Mouse (Mus musculus): Measurements from ENCODE around the gene Cenpb. TPM values are rescaled to one million over a fixed set of nuclear protein-coding genes. Genes with fewer than 3 reads are reported as not detected.
"Not testable (repeated sequence)": the region's sequence is repeated elsewhere in the genome, so short reads cannot be mapped to it uniquely, and the experiment has no call there.

Cenpb gene
- 9.7 and 12.8 TPM in 2 replicates for polyA plus RNA-seq (2016; fragmentation: Nextera tagmentation; extraction: Ambion mirVana)

- peak; percentile 83 for DNase-seq (ENCODE audit: low spot score)
- peaks cover 6% of the 10 kb centered on the region; the same call in 1 of the 2 replicates for H3K27me3 ChIP-seq (ENCODE audit: insufficient read depth, poor library complexity, severe bottlenecking)
- WGBS = 3% methylated on average over 57 of the region's 57 CpGs
- peak within 1 kb of the TSS; percentile 96 for H3K27ac ChIP-seq
- peaks cover 44% of the 10 kb centered on the region for H3K4me1 ChIP-seq (replicated peaks)
- peaks cover 29% of the 10 kb centered on the region for H3K36me3 ChIP-seq
- H3K4me3 ChIP-seq = peak within 1 kb of the TSS; percentile 82
- H3K9me3 ChIP-seq = no peaks in the 10 kb centered on the region
Observed at GRCm38 (mm10) chr2:131179990-131180587, at the start of gene Cenpb. Gene Cenpb (minus strand): TSS chr2:131180067.

DNA sequence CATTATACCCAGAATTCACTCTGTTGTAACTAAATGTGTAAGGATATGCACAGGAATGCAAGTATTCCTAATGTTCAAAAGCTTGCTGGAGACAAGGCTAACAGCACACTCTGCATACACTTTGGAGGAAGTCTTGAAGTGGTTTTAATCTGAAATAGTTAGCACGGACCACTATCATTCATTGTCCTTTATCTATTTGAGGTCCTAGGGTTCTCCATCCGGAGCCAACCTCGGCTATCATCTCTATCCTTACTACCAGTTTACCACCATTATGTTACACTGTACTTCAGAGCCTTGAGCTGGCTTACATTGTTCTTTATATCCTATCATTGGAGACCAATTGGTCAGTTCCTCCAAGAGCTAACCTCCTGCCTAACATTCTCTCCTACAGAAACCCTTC lies 47.4 kb upstream of the Cenpb start:
- H3K4me3 ChIP-seq = no peak overlapping the region
- no peaks in the 10 kb centered on the region for H3K27me3 ChIP-seq (ENCODE audit: insufficient read depth, poor library complexity, severe bottlenecking)
- DNase-seq (ENCODE audit: low spot score) = no peak
- H3K36me3 ChIP-seq = no peaks in the 10 kb centered on the region
- no peaks in the 10 kb centered on the region for H3K9me3 ChIP-seq
- no peak overlapping the region for H3K27ac ChIP-seq
- 91% methylated on average over 3 of the region's 3 CpGs for WGBS
- H3K4me1 ChIP-seq (replicated peaks) = 0 out of 2 replicates have a peak, but pooled peaks cover 4% of the 10 kb centered on the region

DNA sequence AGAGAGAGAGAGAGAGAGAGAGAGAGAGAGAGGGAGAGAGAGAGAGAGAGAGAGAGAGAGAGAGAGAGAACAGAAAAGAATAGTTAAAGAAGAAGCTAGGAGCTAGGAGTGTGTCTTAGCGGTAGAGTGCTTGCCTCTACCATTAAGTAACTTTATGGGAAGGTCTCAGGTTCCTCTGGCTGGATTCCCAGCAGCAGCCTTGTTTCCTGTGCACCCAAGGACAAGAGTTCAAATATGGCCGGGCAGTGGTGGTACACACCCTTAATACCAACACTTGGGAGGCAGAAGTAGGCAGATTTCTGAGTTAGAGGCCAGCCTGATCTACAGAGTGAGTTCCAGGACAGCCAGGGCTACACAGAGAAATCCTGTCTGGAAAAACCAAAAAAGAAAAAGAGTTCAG lies 46.8 kb upstream of the Cenpb start:
- 89% methylated on average over 2 of the region's 2 CpGs for WGBS

DNA sequence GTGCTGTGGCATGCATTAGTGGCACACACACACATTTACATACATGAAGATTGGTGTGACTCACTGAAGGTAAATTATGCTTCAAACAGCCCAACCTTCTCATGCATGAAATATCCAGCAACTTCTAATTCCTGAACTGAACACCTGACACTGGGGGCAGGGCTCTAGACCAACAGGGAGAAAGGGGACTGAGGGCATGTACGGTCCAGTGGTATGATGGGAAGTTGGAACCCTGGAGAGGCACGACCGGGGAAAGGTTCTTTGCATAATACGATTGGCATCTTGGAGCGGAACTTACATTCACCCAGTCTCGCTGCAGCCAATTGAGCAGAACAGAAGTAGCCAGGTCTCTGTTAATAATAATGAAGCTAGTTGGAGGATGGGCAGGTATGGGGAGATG lies 45.3 kb upstream of the Cenpb start:
- peaks cover 4% of the 10 kb centered on the region; the same call in 1 of the 2 replicates for H3K4me1 ChIP-seq (replicated peaks)
- DNase-seq (ENCODE audit: low spot score) = no peak
- H3K27me3 ChIP-seq (ENCODE audit: insufficient read depth, poor library complexity, severe bottlenecking) = no peaks in the 10 kb centered on the region
- no peaks in the 10 kb centered on the region for H3K36me3 ChIP-seq
- H3K4me3 ChIP-seq = no peak overlapping the region
- no peak overlapping the region for H3K27ac ChIP-seq
- 85% methylated on average over 6 of the region's 6 CpGs for WGBS
- H3K9me3 ChIP-seq = no peaks in the 10 kb centered on the region

More for the DNA sequence above, 46.8 kb upstream of the Cenpb start:
- not testable (repeated sequence) for H3K4me1 ChIP-seq (replicated peaks); H3K4me3 ChIP-seq; H3K27me3 ChIP-seq (ENCODE audit: insufficient read depth, poor library complexity, severe bottlenecking); H3K36me3 ChIP-seq; H3K27ac ChIP-seq; H3K9me3 ChIP-seq; DNase-seq (ENCODE audit: low spot score)

DNA sequence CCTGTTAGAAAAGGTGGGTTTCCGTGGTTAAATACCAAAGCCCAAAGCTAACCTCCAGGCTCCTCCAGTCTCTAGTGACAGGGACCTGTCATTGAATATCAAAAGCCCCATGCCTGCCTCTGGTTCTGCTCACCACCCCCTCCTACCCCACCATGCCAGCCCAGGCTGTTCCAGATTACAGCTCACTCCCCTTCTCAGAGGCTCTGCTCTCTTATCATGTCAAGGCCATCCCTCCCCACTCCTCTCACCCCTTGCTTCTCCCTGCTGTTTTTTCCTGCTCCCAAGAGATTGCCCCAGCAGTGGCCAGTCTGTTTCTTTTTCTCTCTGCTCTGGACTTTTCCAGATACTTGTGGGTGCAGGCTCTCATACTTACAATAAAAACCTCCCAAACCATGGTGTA lies 43.7 kb upstream of the Cenpb start:
- Histone ChIP-seq H3K4me3 (no peak overlapping the region), H3K9me3 (no peaks in the 10 kb centered on the region)

GRCm38 (mm10) chr2:131222562-131222961 lies 42.7 kb upstream of the Cenpb start:
- no peak for DNase-seq (ENCODE audit: low spot score)
- no peaks in the 10 kb centered on the region for H3K9me3 ChIP-seq
- 65% methylated on average over 5 of the region's 5 CpGs for WGBS
- H3K4me3 ChIP-seq = no peak overlapping the region
- no peaks in the 10 kb centered on the region for H3K36me3 ChIP-seq
- no peaks in the 10 kb centered on the region for H3K27me3 ChIP-seq (ENCODE audit: insufficient read depth, poor library complexity, severe bottlenecking)
- 0 out of 2 replicates have a peak overlapping the region, but pooled peaks have one; percentile 29 for H3K27ac ChIP-seq
- peaks cover 4% of the 10 kb centered on the region; the same call in 1 of the 2 replicates for H3K4me1 ChIP-seq (replicated peaks)

More for the DNA sequence above, 43.7 kb upstream of the Cenpb start:
- no peak for DNase-seq (ENCODE audit: low spot score)
- no peaks in the 10 kb centered on the region for H3K27me3 ChIP-seq (ENCODE audit: insufficient read depth, poor library complexity, severe bottlenecking)
- H3K36me3 ChIP-seq = no peaks in the 10 kb centered on the region
- WGBS = 74% methylated on average over 1 of the region's 1 CpGs
- peaks cover 4% of the 10 kb centered on the region; the same call in 1 of the 2 replicates for H3K4me1 ChIP-seq (replicated peaks)
- no peak overlapping the region for H3K27ac ChIP-seq

DNA sequence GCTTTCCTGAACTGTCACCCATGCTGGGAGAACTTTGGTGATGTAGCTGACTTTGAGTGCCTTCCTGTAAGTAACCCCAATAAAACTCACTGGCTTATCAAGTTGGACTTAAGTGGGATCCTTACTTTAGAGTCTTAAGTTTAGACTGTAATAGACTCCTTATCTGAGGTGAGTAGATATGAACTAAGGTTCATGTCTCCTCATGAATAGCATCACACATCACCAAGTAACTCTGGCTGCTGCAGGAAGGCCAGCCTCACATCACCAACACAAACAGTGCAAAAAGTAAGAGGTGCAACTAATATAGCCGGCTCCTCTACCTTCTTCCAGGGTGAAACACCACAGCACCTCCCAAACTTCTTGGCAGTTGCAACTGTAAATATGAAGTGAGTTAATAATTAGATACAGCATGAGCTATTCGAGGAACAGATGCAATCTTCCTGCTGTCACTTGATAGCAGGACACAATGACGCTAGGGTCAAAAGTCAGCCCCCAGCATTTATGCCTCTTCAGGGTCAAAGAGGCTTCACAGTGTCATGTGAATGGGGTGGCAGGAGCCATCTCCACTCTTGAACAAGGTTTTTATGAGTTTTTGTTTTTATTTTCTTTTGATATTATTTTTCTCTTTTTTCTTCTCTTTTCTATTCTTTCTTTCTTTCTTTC lies 42.1 kb upstream of the Cenpb start:
- Histone ChIP-seq H3K36me3 (no peaks in the 10 kb centered on the region), H3K9me3 (no peaks in the 10 kb centered on the region), H3K4me1 (replicated peaks) (peaks cover 4% of the 10 kb centered on the region; the same call in 1 of the 2 replicates), H3K27me3 (ENCODE audit: insufficient read depth, poor library complexity, severe bottlenecking) (no peaks in the 10 kb centered on the region), H3K27ac (no peak overlapping the region), H3K4me3 (no peak overlapping the region)
- DNase-seq (ENCODE audit: low spot score) = no peak
- 74% methylated on average over 3 of the region's 3 CpGs for WGBS

DNA sequence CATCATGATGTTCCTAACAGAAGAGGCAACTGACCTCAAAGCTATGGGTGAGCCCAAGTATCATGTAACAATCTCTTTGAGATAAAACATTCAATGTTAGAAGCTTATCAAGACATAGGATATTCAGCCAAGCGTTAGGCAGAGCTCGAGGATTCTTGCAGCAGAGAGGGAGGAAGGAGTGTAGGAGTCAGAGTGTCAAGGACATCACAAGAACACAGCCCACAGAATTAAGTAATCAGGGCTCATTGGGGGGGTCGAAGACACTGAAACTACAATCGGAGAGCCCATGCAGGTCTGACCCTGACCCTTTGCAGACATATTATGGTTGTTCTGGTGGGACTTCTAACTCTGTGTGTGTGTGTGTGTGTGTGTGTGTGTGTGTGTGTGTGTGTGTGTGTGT lies 40.2 kb upstream of the Cenpb start:
- DNase-seq (ENCODE audit: low spot score) = no peak
- H3K36me3 ChIP-seq = no peaks in the 10 kb centered on the region
- 81% methylated on average over 4 of the region's 4 CpGs for WGBS

GRCm38 (mm10) chr2:131215941-131216858 lies 36.3 kb upstream of the Cenpb start:
- Histone ChIP-seq H3K4me3 (no peak overlapping the region), H3K36me3 (peaks cover 28% of the 10 kb centered on the region), H3K4me1 (replicated peaks) (peaks cover 9% of the 10 kb centered on the region), H3K9me3 (no peaks in the 10 kb centered on the region), H3K27me3 (ENCODE audit: insufficient read depth, poor library complexity, severe bottlenecking) (no peaks in the 10 kb centered on the region), H3K27ac (no peak overlapping the region)
- 92% methylated on average over 7 of the region's 7 CpGs for WGBS
- DNase-seq (ENCODE audit: low spot score) = no peak

More for the DNA sequence above, 40.2 kb upstream of the Cenpb start:
- Histone ChIP-seq H3K4me1 (replicated peaks) (peaks cover 4% of the 10 kb centered on the region; the same call in 1 of the 2 replicates), H3K27ac (no peak overlapping the region), H3K27me3 (ENCODE audit: insufficient read depth, poor library complexity, severe bottlenecking) (no peaks in the 10 kb centered on the region), H3K9me3 (no peaks in the 10 kb centered on the region), H3K4me3 (no peak overlapping the region)

GRCm38 (mm10) chr2:131213773-131214172 lies 33.9 kb upstream of the Cenpb start:
- Histone ChIP-seq H3K4me1 (replicated peaks) (peaks cover 28% of the 10 kb centered on the region), H3K27me3 (ENCODE audit: insufficient read depth, poor library complexity, severe bottlenecking) (no peaks in the 10 kb centered on the region), H3K27ac (peak overlapping the region; percentile 59; the same call in 1 of the 2 replicates), H3K9me3 (no peaks in the 10 kb centered on the region), H3K36me3 (peaks cover 28% of the 10 kb centered on the region), H3K4me3 (no peak overlapping the region)
- DNase-seq (ENCODE audit: low spot score) = no peak
- WGBS = 88% methylated on average over 7 of the region's 7 CpGs

- no peaks in the 10 kb centered on the region for H3K9me3 ChIP-seq
- H3K36me3 ChIP-seq = peaks cover 28% of the 10 kb centered on the region
- H3K4me3 ChIP-seq = peak overlapping the region; percentile 57
- 77% methylated on average over 9 of the region's 9 CpGs for WGBS
- DNase-seq (ENCODE audit: low spot score) = no peak
- H3K27me3 ChIP-seq (ENCODE audit: insufficient read depth, poor library complexity, severe bottlenecking) = no peaks in the 10 kb centered on the region
- peaks cover 28% of the 10 kb centered on the region for H3K4me1 ChIP-seq (replicated peaks)
- peak overlapping the region; percentile 92 for H3K27ac ChIP-seq
Observed at GRCm38 (mm10) chr2:131211026-131211615, 31.3 kb upstream of the Cenpb start.

Data from hindbrain, embryonic 10.5 days (tissue).